Comparison of ENCODE assay signal across 20 mouse cellular contexts in the genomic region with DNA sequence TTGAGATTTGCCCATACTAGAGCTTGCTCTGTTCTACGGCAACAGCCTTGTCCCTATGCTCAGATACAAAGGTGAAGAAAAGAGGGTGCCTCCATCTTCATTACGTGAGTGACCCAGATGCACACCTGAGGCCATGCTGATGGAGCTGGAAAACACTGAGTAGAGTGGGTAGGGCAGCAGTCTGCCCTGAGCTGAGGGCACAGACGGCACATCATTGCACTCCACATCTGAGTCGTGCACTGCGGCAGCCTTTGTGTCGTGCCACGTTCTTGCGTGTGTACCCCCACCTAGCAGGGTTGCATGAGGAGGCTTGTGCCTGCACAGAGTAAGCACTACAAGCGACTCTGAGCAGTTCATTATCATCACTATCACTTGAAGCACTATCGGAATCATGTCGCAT.
DNase-seq lines count a peak whose midpoint lies in the region; ATAC-seq and TF ChIP-seq lines count a peak whose summit lies in the region.
"Had no signal": no experiment of that assay in that cellular context is flagged by ENCODE, and none has a peak within 500 bp of the region (broad histone marks: within the 10 kb centered on the region; RNA-seq: fewer than 3 reads in every experiment).

No protein-coding gene starts in this region.

- no peaks in the 10 kb centered on the region for H3K27me3 ChIP-seq in cerebellum, adult 2 months (ENCODE audit: control insufficient read depth, insufficient read depth, low read length)
- H3K27me3 ChIP-seq in forebrain, embryonic 16.5 days (replicated peaks; ENCODE audit: control insufficient read depth, insufficient read depth, low read length), result no peaks in the 10 kb centered on the region
- no peaks in the 10 kb centered on the region for H3K27me3 ChIP-seq in forebrain, embryonic 14.5 days (replicated peaks; ENCODE audit: control insufficient read depth, insufficient read depth, low read length)
- no peaks in the 10 kb centered on the region for H3K27me3 ChIP-seq in neural tube, embryonic 15.5 days (replicated peaks)
- H3K27me3 ChIP-seq: embryonic facial prominence, embryonic 13.5 days; heart, embryonic 13.5 days; hindbrain, embryonic 12.5 days; intestine, embryonic 15.5 days had no signal

- no peak overlapping the region for H3K4me2 ChIP-seq in forebrain, embryonic 16.5 days (ENCODE audit: low read length)
- H3K4me2 ChIP-seq in forebrain, embryonic 14.5 days (ENCODE audit: low read length), result no peak overlapping the region
- no peak overlapping the region for H3K4me2 ChIP-seq in neural tube, embryonic 15.5 days
- H3K4me2 ChIP-seq: embryonic facial prominence, embryonic 13.5 days; heart, embryonic 13.5 days; hindbrain, embryonic 12.5 days; intestine, embryonic 15.5 days had no signal

- DNase-seq in cerebellum, adult 2 months, result no peak
- no peak for DNase-seq in cerebellum, adult 8-10 months
- DNase-seq in forebrain, embryonic 14.5 days (ENCODE audit: low spot score), result no peak
- no peak for DNase-seq in layer of hippocampus, adult 2 months (ENCODE audit: low spot score in 2 of 2)
- no peak for DNase-seq in layer of hippocampus, adult 9-10 months (ENCODE audit: low spot score)
- no peak for DNase-seq in neural tube, embryonic 10.5 days (ENCODE audit: extremely low spot score, low spot score)
- DNase-seq: adrenal gland, adult 8-10 months; adrenal gland, postnatal 36 days; B cell, adult 2 months; cerebellum, adult 9-10 months; gastrocnemius, postnatal 25 days; heart, postnatal 4 days had no signal

- no peak for TF ChIP-seq POLR2A in cerebellum, adult 2 months (IDR thresholded peaks at IDR 0.05; ENCODE audit: borderline replicate concordance, insufficient read depth, low read length)

- WGBS in cerebellum, adult 2 months, result 56% methylated on average over 11 of the region's 11 CpGs
- 72% methylated on average over 11 of the region's 11 CpGs for WGBS in forebrain, embryonic 16.5 days
- 69% methylated on average over 11 of the region's 11 CpGs for WGBS in forebrain, embryonic 14.5 days
- WGBS in neural tube, embryonic 15.5 days, result 84% methylated on average over 11 of the region's 11 CpGs

- ATAC-seq in forebrain, embryonic 16.5 days, result 0 out of 2 replicates have a peak, but pooled peaks have one; percentile 4
- no peak for ATAC-seq in forebrain, embryonic 14.5 days
- 0 out of 2 replicates have a peak, but pooled peaks have one; percentile 3 for ATAC-seq in neural tube, embryonic 15.5 days (ENCODE audit: low FRiP score)
- ATAC-seq: CD4-positive, CD25-positive, alpha-beta regulatory T cell, adult 4 months; intestine, embryonic 15.5 days had no signal

- H3K4me1 ChIP-seq in cerebellum, adult 2 months (ENCODE audit: control insufficient read depth, insufficient read depth, low read length), result peaks cover 62% of the 10 kb centered on the region
- peaks cover 54% of the 10 kb centered on the region for H3K4me1 ChIP-seq in forebrain, embryonic 16.5 days (replicated peaks; ENCODE audit: control insufficient read depth, insufficient read depth, low read length)
- H3K4me1 ChIP-seq in forebrain, embryonic 14.5 days (ENCODE audit: control insufficient read depth, insufficient read depth, low read length), result peaks cover 61% of the 10 kb centered on the region
- peaks cover 67% of the 10 kb centered on the region for H3K4me1 ChIP-seq in neural tube, embryonic 15.5 days

- peak overlapping the region; percentile 98; the same call in 1 of the 2 replicates for H3K27ac ChIP-seq in cerebellum, adult 2 months (ENCODE audit: insufficient read depth, low read length)
- no peak overlapping the region for H3K27ac ChIP-seq in forebrain, embryonic 16.5 days (ENCODE audit: low read length)
- H3K27ac ChIP-seq in forebrain, embryonic 14.5 days (ENCODE audit: low read depth, low read length), result no peak overlapping the region
- 0 out of 2 replicates have a peak overlapping the region, but pooled peaks have one; percentile 24 for H3K27ac ChIP-seq in layer of hippocampus, adult 2 months
- no peak overlapping the region; the same call in 1 of the 2 replicates for H3K27ac ChIP-seq in neural tube, embryonic 15.5 days (replicated peaks)
- H3K27ac ChIP-seq: embryonic facial prominence, embryonic 13.5 days; hindbrain, embryonic 12.5 days; intestine, embryonic 15.5 days had no signal

- no peak overlapping the region for H3K9ac ChIP-seq in forebrain, embryonic 16.5 days (replicated peaks; ENCODE audit: low read depth, low read length)
- H3K9ac ChIP-seq in forebrain, embryonic 14.5 days (ENCODE audit: low read length), result no peak overlapping the region
- no peak overlapping the region; the same call in 1 of the 2 replicates for H3K9ac ChIP-seq in neural tube, embryonic 15.5 days (replicated peaks)
- H3K9ac ChIP-seq: embryonic facial prominence, embryonic 13.5 days; hindbrain, embryonic 12.5 days; intestine, embryonic 15.5 days had no signal

- no peak overlapping the region for H3K4me3 ChIP-seq in cerebellum, adult 2 months (replicated peaks; ENCODE audit: insufficient read depth, low read depth, low read length)
- no peak overlapping the region for H3K4me3 ChIP-seq in forebrain, embryonic 16.5 days (replicated peaks; ENCODE audit: low read length)
- no peak overlapping the region for H3K4me3 ChIP-seq in forebrain, embryonic 14.5 days (ENCODE audit: low read depth, low read length)
- no peak overlapping the region for H3K4me3 ChIP-seq in layer of hippocampus, adult 2 months
- H3K4me3 ChIP-seq in neural tube, embryonic 15.5 days (replicated peaks), result no peak overlapping the region
- H3K4me3 ChIP-seq: embryonic facial prominence, embryonic 13.5 days; heart, embryonic 13.5 days; hindbrain, embryonic 12.5 days; intestine, embryonic 15.5 days had no signal

- H3K36me3 ChIP-seq in forebrain, embryonic 16.5 days (ENCODE audit: control insufficient read depth, insufficient read depth), result no peaks in the 10 kb centered on the region
- H3K36me3 ChIP-seq in forebrain, embryonic 14.5 days (ENCODE audit: control insufficient read depth, insufficient read depth, low read length), result no peaks in the 10 kb centered on the region
- H3K36me3 ChIP-seq in neural tube, embryonic 15.5 days, result no peaks in the 10 kb centered on the region
- H3K36me3 ChIP-seq: embryonic facial prominence, embryonic 13.5 days; G1E; heart, embryonic 13.5 days; hindbrain, embryonic 12.5 days; intestine, embryonic 15.5 days had no signal

- TF ChIP-seq CTCF in cerebellum, adult 2 months (IDR thresholded peaks at IDR 0.05; ENCODE audit: borderline replicate concordance, insufficient read depth, low read depth, low read length), result no peak
- no peak for TF ChIP-seq CTCF in layer of hippocampus, adult 2 months (conservative IDR thresholded peaks at IDR 0.05)

- no peaks in the 10 kb centered on the region for H3K9me3 ChIP-seq in forebrain, embryonic 16.5 days (ENCODE audit: control insufficient read depth, low read length)
- H3K9me3 ChIP-seq in forebrain, embryonic 14.5 days (replicated peaks; ENCODE audit: control insufficient read depth, low read length), result no peaks in the 10 kb centered on the region
- no peaks in the 10 kb centered on the region for H3K9me3 ChIP-seq in neural tube, embryonic 15.5 days (replicated peaks)
- H3K9me3 ChIP-seq: embryonic facial prominence, embryonic 13.5 days; heart, embryonic 13.5 days; hindbrain, embryonic 12.5 days; intestine, embryonic 15.5 days had no signal

Comparison
In these comparisons a context has a peak if more than half of its experiments do, and no peak if none do; other contexts are left out.
1. H3K27ac ChIP-seq: peak in cerebellum, adult 2 months (single experiment) and layer of hippocampus, adult 2 months (single experiment); none in forebrain, embryonic 16.5 days (single experiment), forebrain, embryonic 14.5 days (single experiment) and neural tube, embryonic 15.5 days (single experiment).